Mouse (Mus musculus) stomach, postnatal 0 days (tissue): ENCODE data around the gene Mfsd7a. TPM values are rescaled to one million over a fixed set of nuclear protein-coding genes. Genes with fewer than 3 reads are reported as not detected.

Experiments used
- ATAC-seq: fragments of 200-750 bp; cut with Nextera tagmentation; 2 replicates; pipeline ENCODE4 v1.8.0; 2017; ENCODE audit not compliant: low FRiP score, low TSS enrichment
- DNase-seq: peaks from one replicate; pipeline ENCODE4 v3.0.0-alpha.2; 2016; ENCODE audit warnings: low spot score
- H3K27ac ChIP-seq: fragments of 300-500 bp; sonication (generic); replicated peaks from 2 replicates; pipeline ENCODE4 v1.5.1; 2014; ENCODE audit warnings: mild to moderate bottlenecking, control low read depth
- H3K27me3 ChIP-seq: fragments of 300-500 bp; sonication (generic); 2 replicates; pipeline ENCODE4 v1.6.1; 2014; ENCODE audit warnings: low read length; ENCODE audit not compliant: control insufficient read depth, insufficient read depth
- H3K36me3 ChIP-seq: fragments of 300-500 bp; sonication (generic); 2 replicates; pipeline ENCODE4 v1.6.1; 2014; ENCODE audit warnings: low read length, mixed read lengths; ENCODE audit not compliant: control insufficient read depth, insufficient read depth
- H3K4me1 ChIP-seq: fragments of 300-500 bp; sonication (generic); replicated peaks from 2 replicates; pipeline ENCODE4 v1.6.1; 2014; ENCODE audit warnings: antibody characterized with exemption; ENCODE audit not compliant: control insufficient read depth, insufficient read depth
- H3K4me2 ChIP-seq: fragments of 300-500 bp; sonication (generic); replicated peaks from 2 replicates; pipeline ENCODE4 v1.6.1; 2014; ENCODE audit warnings: low read depth, mild to moderate bottlenecking, control low read depth, moderate library complexity
- H3K4me3 ChIP-seq: fragments of 300-500 bp; sonication (generic); 2 replicates; pipeline ENCODE4 v1.5.1; 2014; ENCODE audit warnings: low read depth, low read length, control low read depth
- H3K9ac ChIP-seq: fragments of 300-500 bp; sonication (generic); 2 replicates; pipeline ENCODE4 v1.6.1; 2014; ENCODE audit warnings: mild to moderate bottlenecking, low read length, control low read depth, mixed read lengths
- H3K9me3 ChIP-seq: fragments of 300-500 bp; sonication (generic); 2 replicates; pipeline ENCODE4 v1.6.1; 2016; ENCODE audit warnings: low read length; ENCODE audit not compliant: control insufficient read depth
- CTCF ChIP-seq: IDR thresholded peaks from 2 replicates; pipeline ENCODE4 v1.5.1; 2016; ENCODE audit warnings: antibody characterized with exemption, low read depth, mild to moderate bottlenecking, moderate library complexity
- EP300 ChIP-seq: optimal IDR thresholded peaks from 2 replicates; pipeline ENCODE3; 2016; ENCODE audit warnings: antibody characterized with exemption
- WGBS: fragments of 180-500 bp; shearing (Covaris S2); extraction: QIAGEN DNeasy Blood & Tissue Kit; methylation state at CpG from one replicate; pipeline ENCODE4 v1.1.7; 2014; 5-methylcytosine and 5-hydroxymethylcytosine counted together
- polyA plus RNA-seq: library from polyadenylated mRNA; unstranded; fragments of >200 nt; fragmentation: Nextera tagmentation; extraction: Ambion mirVana; gene quantifications from 2 replicates; pipeline ENCODE4 v1.2.1, GENCODE M21; 2015

The Mfsd7a gene
- polyA plus RNA-seq, 1 experiment from 2014 or later, result 1.1 TPM

DNA sequence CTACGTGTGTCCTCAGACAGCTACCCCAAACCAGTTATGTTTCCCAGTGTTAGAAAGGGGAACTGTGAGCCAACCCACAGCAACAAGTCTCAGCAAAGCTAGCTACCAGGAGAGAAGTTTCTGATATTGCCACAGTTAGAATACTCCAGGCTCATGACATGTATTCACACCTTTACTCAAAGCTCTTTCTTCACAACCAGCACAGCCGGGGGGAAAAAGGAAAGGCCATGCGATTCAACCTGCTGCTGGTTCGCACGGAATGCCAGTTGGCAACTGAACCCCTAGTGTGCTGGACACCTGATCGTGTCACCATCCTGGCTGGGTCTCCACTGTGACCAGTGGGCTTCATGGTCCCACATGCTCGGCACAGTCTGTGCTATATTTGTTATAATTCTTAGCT, 834 bp downstream of the Mfsd7a start:
- Histone ChIP-seq H3K4me3 (no peak overlapping the region), H3K4me1 (no peaks in the 10 kb centered on the region; the same call in 1 of the 2 replicates), H3K36me3 (no peaks in the 10 kb centered on the region), H3K27ac (no peak overlapping the region), H3K27me3 (no peaks in the 10 kb centered on the region), H3K9ac (no peak overlapping the region), H3K4me2 (no peak overlapping the region; the same call in 1 of the 2 replicates), H3K9me3 (no peaks in the 10 kb centered on the region)
- WGBS, result 78% methylated on average over 7 of the region's 7 CpGs
- TF ChIP-seq EP300, result no peak
- no peak for TF ChIP-seq CTCF
- DNase-seq (no peak), ATAC-seq (no peak)

DNA sequence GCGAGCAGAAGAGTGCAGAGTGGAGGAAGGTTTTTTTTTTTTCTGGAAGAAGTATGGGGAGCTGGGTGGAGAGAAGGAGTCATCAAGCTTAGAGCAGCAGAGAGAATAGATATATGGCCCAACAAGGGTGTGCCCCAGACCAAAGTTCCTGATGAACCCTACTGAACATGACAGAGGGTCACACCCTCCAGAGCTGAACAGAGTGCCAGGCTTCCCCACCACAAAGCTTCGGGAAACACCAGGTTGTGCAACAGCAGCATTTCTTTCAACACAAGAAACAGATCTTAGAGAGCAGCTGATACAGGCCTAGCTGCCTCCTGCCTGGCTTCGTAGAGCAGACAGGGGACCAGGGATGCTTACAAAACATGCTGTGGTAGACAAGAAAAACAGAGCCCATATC, 1.7 kb downstream of the Mfsd7a start:
- 65% methylated on average over 3 of the region's 3 CpGs for WGBS
- Histone ChIP-seq H3K9ac (no peak overlapping the region), H3K27ac (no peak overlapping the region), H3K36me3 (no peaks in the 10 kb centered on the region), H3K27me3 (no peaks in the 10 kb centered on the region), H3K4me1 (no peaks in the 10 kb centered on the region; the same call in 1 of the 2 replicates), H3K4me2 (no peak overlapping the region), H3K9me3 (no peaks in the 10 kb centered on the region), H3K4me3 (no peak overlapping the region)
- no peak for DNase-seq
- no peak for TF ChIP-seq CTCF
- TF ChIP-seq EP300, result no peak
- 0 out of 2 replicates have a peak, but pooled peaks have one; percentile 9 for ATAC-seq

DNA sequence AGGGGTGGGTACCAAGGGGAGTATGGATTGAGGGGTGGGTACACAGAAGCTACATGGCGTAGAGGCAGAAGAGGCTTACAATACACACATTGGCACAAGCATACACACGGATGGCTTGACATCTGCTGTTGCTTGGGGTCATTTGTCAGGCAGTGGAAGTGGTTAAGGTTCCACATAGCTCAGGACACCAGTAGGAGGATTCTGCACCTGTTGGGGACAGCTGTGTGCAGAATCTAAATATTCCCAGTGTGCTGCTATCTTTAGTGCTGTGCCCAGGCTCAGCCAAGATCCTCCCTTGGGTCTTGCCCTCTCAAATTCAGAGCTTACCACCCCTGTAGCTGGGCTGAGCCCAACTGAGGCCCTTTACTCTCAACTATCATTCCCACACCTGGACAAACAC, 12.6 kb downstream of the Mfsd7a start:
- 66% methylated on average over 2 of the region's 2 CpGs for WGBS
- no peak overlapping the region for H3K27ac ChIP-seq
- peaks cover 3% of the 10 kb centered on the region; the same call in 1 of the 2 replicates for H3K36me3 ChIP-seq
- DNase-seq (no peak), ATAC-seq (no peak)
- TF ChIP-seq EP300 (no peak), CTCF (no peak)
- H3K4me3 ChIP-seq, result no peak overlapping the region
- H3K9ac ChIP-seq, result no peak overlapping the region
- H3K4me2 ChIP-seq, result no peak overlapping the region
- peaks cover 4% of the 10 kb centered on the region for H3K4me1 ChIP-seq
- no peaks in the 10 kb centered on the region for H3K9me3 ChIP-seq
- no peaks in the 10 kb centered on the region for H3K27me3 ChIP-seq

DNA sequence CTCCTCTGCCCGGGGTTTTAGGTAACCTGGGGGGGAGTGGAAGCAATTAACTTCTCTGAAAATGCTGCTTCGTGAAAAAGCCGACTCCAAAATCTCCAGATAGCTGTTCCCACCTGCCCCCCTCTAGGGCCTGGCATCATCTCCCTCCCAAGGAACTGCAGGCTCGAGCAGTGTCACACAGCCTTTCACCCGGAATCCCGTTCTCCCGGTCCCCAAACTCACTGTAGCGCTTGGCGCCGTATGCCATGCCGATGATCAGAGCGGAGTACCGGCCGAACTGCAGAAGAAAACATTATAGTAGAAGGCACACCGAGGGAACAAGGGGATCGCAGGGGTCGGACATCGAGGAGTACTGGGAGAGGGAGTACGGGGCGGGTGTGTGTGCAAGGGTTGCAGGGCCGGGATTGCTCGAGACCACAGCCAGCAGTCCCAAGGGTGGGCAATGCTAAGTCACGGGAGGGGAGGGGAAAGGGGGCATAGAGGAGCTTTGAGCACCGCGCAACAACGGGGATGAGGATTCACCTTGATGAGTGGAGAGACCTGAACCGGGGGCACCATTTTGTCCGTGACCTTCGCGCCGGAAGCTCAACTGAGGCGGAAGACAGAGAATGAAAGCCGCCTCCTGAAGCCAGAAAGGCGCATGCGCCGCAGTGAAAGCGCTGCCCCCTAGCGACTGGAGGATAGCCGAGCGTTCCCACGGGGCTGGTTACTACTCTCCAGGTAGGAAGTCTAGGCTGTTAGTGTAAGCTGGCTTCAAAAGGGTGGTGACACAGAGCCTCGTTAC, 14.7 kb downstream of the Mfsd7a start, which contains the start of gene Atp5k:
Atp5k (minus strand) TSS at position 645 of the 784 bp plus-strand sequence.
- Histone ChIP-seq H3K9me3 (no peaks in the 10 kb centered on the region), H3K27me3 (no peaks in the 10 kb centered on the region), H3K4me3 (peak within 1 kb of the TSS; percentile 79), H3K27ac (peak within 1 kb of the TSS; percentile 63; the same call in 1 of the 2 replicates), H3K4me1 (peaks cover 4% of the 10 kb centered on the region), H3K4me2 (peak within 1 kb of the TSS; percentile 64), H3K9ac (peak within 1 kb of the TSS; percentile 93), H3K36me3 (peaks cover 3% of the 10 kb centered on the region; the same call in 1 of the 2 replicates)
- peak; percentile 96 for DNase-seq
- TF ChIP-seq EP300 (no peak), CTCF (peak; percentile 96)
- under 1% methylated on average over 42 of the region's 42 CpGs for WGBS
- ATAC-seq, result peak; percentile 93

DNA sequence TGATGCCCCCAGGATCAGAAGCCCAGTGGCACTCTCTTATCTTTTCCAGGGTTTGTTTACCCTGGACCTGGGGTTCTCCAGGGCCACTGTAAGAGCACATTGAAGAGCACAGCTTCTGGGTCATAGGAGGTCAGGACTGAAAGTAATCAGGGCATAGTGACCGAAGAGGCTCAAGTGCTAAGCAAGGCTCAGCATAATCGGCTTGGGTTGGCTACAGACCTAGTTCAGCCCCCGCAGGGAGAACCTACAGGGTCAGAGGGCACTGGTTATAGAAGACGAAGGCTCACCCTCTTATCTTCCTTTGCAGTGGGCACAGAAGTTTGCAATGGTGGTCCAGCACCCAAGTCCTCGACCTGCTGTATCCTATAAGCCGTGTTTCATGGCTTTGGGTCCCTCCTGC, 17.5 kb downstream of the Mfsd7a start:
- no peaks in the 10 kb centered on the region for H3K27me3 ChIP-seq
- peaks cover 3% of the 10 kb centered on the region; the same call in 1 of the 2 replicates for H3K36me3 ChIP-seq
- no peak for DNase-seq
- H3K9me3 ChIP-seq, result no peaks in the 10 kb centered on the region
- H3K4me3 ChIP-seq, result no peak overlapping the region
- no peak for ATAC-seq
- peaks cover 4% of the 10 kb centered on the region for H3K4me1 ChIP-seq
- TF ChIP-seq CTCF (no peak), EP300 (no peak)
- no peak overlapping the region for H3K9ac ChIP-seq
- no peak overlapping the region for H3K4me2 ChIP-seq
- H3K27ac ChIP-seq, result no peak overlapping the region
- WGBS, result 81% methylated on average over 6 of the region's 6 CpGs

DNA sequence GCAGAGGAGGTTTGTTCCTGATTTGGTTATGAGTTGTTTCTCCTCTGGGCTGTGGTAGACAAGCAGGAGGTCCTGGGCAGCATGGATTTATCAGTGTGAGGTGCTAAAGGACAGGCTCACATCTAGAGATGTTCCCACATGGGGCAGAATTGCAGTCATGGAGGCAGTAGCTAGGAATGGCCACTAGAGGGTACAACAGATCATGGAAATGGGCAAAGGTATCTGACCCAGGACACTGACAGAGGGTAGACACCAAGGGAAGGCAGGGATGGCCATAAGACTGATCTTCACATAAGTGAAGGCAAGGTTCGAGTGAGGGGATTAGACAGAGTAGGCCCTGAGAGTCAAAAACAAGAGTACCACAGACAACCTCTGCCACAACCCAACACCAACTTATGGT, 21.5 kb downstream of the Mfsd7a start:
- Histone ChIP-seq H3K9me3 (no peaks in the 10 kb centered on the region), H3K9ac (no peak overlapping the region), H3K27me3 (no peaks in the 10 kb centered on the region), H3K27ac (no peak overlapping the region), H3K36me3 (peaks cover 3% of the 10 kb centered on the region; the same call in 1 of the 2 replicates), H3K4me2 (no peak overlapping the region), H3K4me1 (no peaks in the 10 kb centered on the region), H3K4me3 (no peak overlapping the region)
- DNase-seq (peak; percentile 50), ATAC-seq (0 out of 2 replicates have a peak, but pooled peaks have one; percentile 41)
- WGBS, result 40% methylated on average over 1 of the region's 1 CpGs
- TF ChIP-seq CTCF, result peak; percentile 93
- no peak for TF ChIP-seq EP300
